Mouse (Mus musculus): ENCODE data around the gene Lamc1. TPM values are rescaled to one million over a fixed set of nuclear protein-coding genes. Genes with fewer than 3 reads are reported as not detected.

Lamc1 gene
- polyA plus RNA-seq, 1 experiment from 2014 or later, result 17.2 TPM

DNA sequence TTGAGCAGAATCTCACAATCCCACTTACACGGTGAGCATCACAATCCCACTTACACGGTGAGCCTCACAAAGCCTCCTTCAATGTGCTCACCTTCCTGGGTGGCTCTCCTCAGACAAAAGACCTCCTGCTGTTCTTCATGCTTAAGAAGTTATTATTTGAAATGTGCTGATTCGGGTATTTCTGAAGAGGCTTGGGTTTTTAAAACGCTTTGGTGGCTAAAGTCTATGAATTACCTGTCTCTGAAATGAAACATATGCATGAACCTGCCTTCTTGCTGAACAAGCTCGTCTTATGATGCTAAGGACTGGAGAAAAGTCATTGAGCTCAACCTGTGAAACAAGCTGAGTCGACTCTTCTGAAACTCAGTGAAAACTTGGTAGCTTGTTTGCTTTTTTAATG is 36.6 kb downstream of the Lamc1 start:
- ATAC-seq (ENCODE audit: low read depth), result no peak
- Histone ChIP-seq H3K27me3 (ENCODE audit: control insufficient read depth, insufficient read depth, low read length) (no peaks in the 10 kb centered on the region), H3K4me2 (ENCODE audit: low read depth, low read length) (no peak overlapping the region), H3K9me3 (ENCODE audit: control insufficient read depth, low read length) (no peaks in the 10 kb centered on the region), H3K4me3 (ENCODE audit: low read depth, low read length) (no peak overlapping the region), H3K9ac (replicated peaks; ENCODE audit: low read depth, low read length) (no peak overlapping the region), H3K36me3 (ENCODE audit: control insufficient read depth, insufficient read depth, low read length) (no peaks in the 10 kb centered on the region), H3K4me1 (ENCODE audit: control insufficient read depth, insufficient read depth, low read length) (no peaks in the 10 kb centered on the region), H3K27ac (ENCODE audit: low read depth, low read length) (no peak overlapping the region)
- 71% methylated on average over 6 of the region's 6 CpGs for WGBS

GRCm38 (mm10) chr1:153292892-153293291 is 39.7 kb downstream of the Lamc1 start:
- ATAC-seq (ENCODE audit: low read depth), result no peak; the same call in 1 of the 2 replicates
- no peaks in the 10 kb centered on the region for H3K27me3 ChIP-seq (ENCODE audit: control insufficient read depth, insufficient read depth, low read length)
- no peaks in the 10 kb centered on the region for H3K36me3 ChIP-seq (ENCODE audit: control insufficient read depth, insufficient read depth, low read length)
- H3K4me1 ChIP-seq (ENCODE audit: control insufficient read depth, insufficient read depth, low read length), result no peaks in the 10 kb centered on the region
- H3K4me2 ChIP-seq (ENCODE audit: low read depth, low read length), result no peak overlapping the region
- H3K4me3 ChIP-seq (ENCODE audit: low read depth, low read length), result no peak overlapping the region
- 49% methylated on average over 5 of the region's 5 CpGs for WGBS
- no peaks in the 10 kb centered on the region for H3K9me3 ChIP-seq (ENCODE audit: control insufficient read depth, low read length)
- H3K9ac ChIP-seq (replicated peaks; ENCODE audit: low read depth, low read length), result no peak overlapping the region
- H3K27ac ChIP-seq (ENCODE audit: low read depth, low read length), result no peak overlapping the region

GRCm38 (mm10) chr1:153292202-153292601 is 40.4 kb downstream of the Lamc1 start:
- 68% methylated on average over 6 of the region's 6 CpGs for whole genome bisulfite sequencing
- no peaks in the 10 kb centered on the region for H3K4me1 ChIP-seq (ENCODE audit: control insufficient read depth, insufficient read depth, low read length)
- H3K27ac ChIP-seq (ENCODE audit: low read depth, low read length), result no peak overlapping the region

DNA sequence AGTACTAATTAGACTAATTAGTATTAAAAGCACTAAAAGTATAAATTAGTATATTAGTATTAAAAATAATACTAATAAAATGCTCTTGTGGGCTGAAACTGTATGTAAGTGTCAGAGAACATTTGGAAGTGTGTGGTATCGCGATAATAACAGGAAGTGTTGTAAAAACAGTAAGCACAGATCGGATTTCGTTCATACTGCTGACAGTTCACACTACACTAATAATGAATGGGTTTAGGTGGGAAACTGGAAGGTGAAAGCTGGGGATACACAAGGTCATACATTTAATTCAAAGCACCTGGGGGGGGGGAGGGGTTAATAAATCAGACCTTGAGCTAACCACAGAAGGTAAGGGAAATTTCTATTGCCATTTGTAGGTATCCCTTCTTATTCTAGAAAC is 41.2 kb downstream of the Lamc1 start:
- Histone ChIP-seq H3K9ac (replicated peaks; ENCODE audit: low read depth, low read length) (no peak overlapping the region), H3K4me1 (ENCODE audit: control insufficient read depth, insufficient read depth, low read length) (no peaks in the 10 kb centered on the region), H3K27ac (ENCODE audit: low read depth, low read length) (no peak overlapping the region), H3K36me3 (ENCODE audit: control insufficient read depth, insufficient read depth, low read length) (no peaks in the 10 kb centered on the region), H3K27me3 (ENCODE audit: control insufficient read depth, insufficient read depth, low read length) (no peaks in the 10 kb centered on the region), H3K4me2 (ENCODE audit: low read depth, low read length) (no peak overlapping the region), H3K9me3 (ENCODE audit: control insufficient read depth, low read length) (no peaks in the 10 kb centered on the region), H3K4me3 (ENCODE audit: low read depth, low read length) (no peak overlapping the region)
- WGBS, result 80% methylated on average over 4 of the region's 4 CpGs
- no peak for ATAC-seq (ENCODE audit: low read depth)

More at GRCm38 (mm10) chr1:153292202-153292601, 40.4 kb downstream of the Lamc1 start:
- no peak for ATAC-seq (ENCODE audit: low read depth)
- H3K4me3 ChIP-seq (ENCODE audit: low read depth, low read length), result no peak overlapping the region
- H3K27me3 ChIP-seq (ENCODE audit: control insufficient read depth, insufficient read depth, low read length), result no peaks in the 10 kb centered on the region
- H3K36me3 ChIP-seq (ENCODE audit: control insufficient read depth, insufficient read depth, low read length), result no peaks in the 10 kb centered on the region
- no peaks in the 10 kb centered on the region for H3K9me3 ChIP-seq (ENCODE audit: control insufficient read depth, low read length)
- H3K4me2 ChIP-seq (ENCODE audit: low read depth, low read length), result no peak overlapping the region
- H3K9ac ChIP-seq (replicated peaks; ENCODE audit: low read depth, low read length), result no peak overlapping the region

GRCm38 (mm10) chr1:153288010-153288409 is 44.6 kb downstream of the Lamc1 start:
- ATAC-seq (ENCODE audit: low read depth), result no peak
- Histone ChIP-seq H3K36me3 (ENCODE audit: control insufficient read depth, insufficient read depth, low read length) (no peaks in the 10 kb centered on the region), H3K4me2 (ENCODE audit: low read depth, low read length) (no peak overlapping the region), H3K9ac (replicated peaks; ENCODE audit: low read depth, low read length) (no peak overlapping the region), H3K4me1 (ENCODE audit: control insufficient read depth, insufficient read depth, low read length) (no peaks in the 10 kb centered on the region), H3K9me3 (ENCODE audit: control insufficient read depth, low read length) (no peaks in the 10 kb centered on the region), H3K4me3 (ENCODE audit: low read depth, low read length) (no peak overlapping the region), H3K27ac (ENCODE audit: low read depth, low read length) (no peak overlapping the region), H3K27me3 (ENCODE audit: control insufficient read depth, insufficient read depth, low read length) (no peaks in the 10 kb centered on the region)
- WGBS, result 76% methylated on average over 4 of the region's 4 CpGs

GRCm38 (mm10) chr1:153287443-153287842 is 45.1 kb downstream of the Lamc1 start:
- Histone ChIP-seq H3K36me3 (ENCODE audit: control insufficient read depth, insufficient read depth, low read length) (no peaks in the 10 kb centered on the region), H3K9me3 (ENCODE audit: control insufficient read depth, low read length) (no peaks in the 10 kb centered on the region), H3K27me3 (ENCODE audit: control insufficient read depth, insufficient read depth, low read length) (no peaks in the 10 kb centered on the region), H3K9ac (replicated peaks; ENCODE audit: low read depth, low read length) (no peak overlapping the region), H3K4me1 (ENCODE audit: control insufficient read depth, insufficient read depth, low read length) (no peaks in the 10 kb centered on the region), H3K4me2 (ENCODE audit: low read depth, low read length) (no peak overlapping the region), H3K27ac (ENCODE audit: low read depth, low read length) (no peak overlapping the region), H3K4me3 (ENCODE audit: low read depth, low read length) (no peak overlapping the region)
- ATAC-seq (ENCODE audit: low read depth), result no peak
- 84% methylated on average over 5 of the region's 5 CpGs for WGBS

GRCm38 (mm10) chr1:153286216-153286615 is 46.4 kb downstream of the Lamc1 start:
- H3K4me1 ChIP-seq (ENCODE audit: control insufficient read depth, insufficient read depth, low read length), result no peaks in the 10 kb centered on the region
- no peak overlapping the region for H3K4me3 ChIP-seq (ENCODE audit: low read depth, low read length)
- H3K9ac ChIP-seq (replicated peaks; ENCODE audit: low read depth, low read length), result no peak overlapping the region
- H3K36me3 ChIP-seq (ENCODE audit: control insufficient read depth, insufficient read depth, low read length), result no peaks in the 10 kb centered on the region
- ATAC-seq (ENCODE audit: low read depth), result no peak
- H3K27ac ChIP-seq (ENCODE audit: low read depth, low read length), result no peak overlapping the region
- H3K9me3 ChIP-seq (ENCODE audit: control insufficient read depth, low read length), result no peaks in the 10 kb centered on the region
- 92% methylated on average over 9 of the region's 9 CpGs for WGBS
- no peaks in the 10 kb centered on the region for H3K27me3 ChIP-seq (ENCODE audit: control insufficient read depth, insufficient read depth, low read length)
- no peak overlapping the region for H3K4me2 ChIP-seq (ENCODE audit: low read depth, low read length)

DNA sequence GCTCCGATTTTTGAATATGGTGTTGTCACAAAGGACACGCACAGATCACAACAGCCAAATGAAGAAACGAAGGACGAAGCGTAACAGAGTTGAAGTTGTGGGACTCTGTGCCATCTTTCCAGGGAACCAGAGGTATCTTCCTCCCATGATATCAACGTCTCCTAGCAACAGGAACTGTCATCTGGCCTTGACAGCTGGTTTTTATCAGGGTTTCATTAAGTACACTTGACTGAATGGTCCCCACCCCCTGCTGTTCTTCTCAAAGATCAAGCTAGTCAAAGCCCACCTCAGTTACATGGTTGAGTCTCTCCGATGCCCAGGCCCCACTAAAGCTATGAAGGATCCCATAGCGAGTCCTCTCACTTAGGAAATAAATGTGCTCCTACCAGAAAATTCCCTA is 47.4 kb downstream of the Lamc1 start:
- 90% methylated on average over 8 of the region's 8 CpGs for WGBS

DNA sequence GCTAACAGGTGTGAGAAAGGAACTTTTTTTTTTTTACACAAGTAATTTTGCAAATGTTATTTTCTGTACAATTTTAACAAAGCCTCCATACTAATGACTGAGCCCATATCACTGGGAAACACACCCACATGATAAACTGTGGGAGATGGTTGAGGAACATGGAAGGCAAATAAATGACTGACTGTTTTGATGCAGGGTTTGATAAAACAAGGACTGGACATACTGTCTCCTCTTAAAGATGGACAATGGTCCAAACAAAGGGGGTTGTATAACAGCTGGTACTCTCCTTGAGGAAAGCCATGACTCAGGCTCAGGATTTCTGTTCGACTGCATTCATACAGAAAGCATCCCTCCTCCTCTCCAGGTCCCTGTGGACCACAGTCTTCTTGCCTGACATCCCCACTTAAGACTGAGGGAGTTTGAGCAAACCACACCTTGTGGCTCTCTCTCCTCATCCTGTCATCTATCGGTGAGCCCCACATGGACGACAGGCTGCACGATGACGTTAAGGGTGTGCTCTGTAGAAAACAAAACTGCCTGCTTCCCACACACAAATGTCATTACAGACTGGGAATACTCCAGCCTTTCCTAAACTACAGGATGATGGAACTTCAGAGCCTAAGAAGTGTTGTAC is 50.1 kb downstream of the Lamc1 start:
- H3K4me1 ChIP-seq (ENCODE audit: control insufficient read depth, insufficient read depth, low read length), result no peaks in the 10 kb centered on the region
- H3K27ac ChIP-seq (ENCODE audit: low read depth, low read length), result no peak overlapping the region
- no peaks in the 10 kb centered on the region for H3K9me3 ChIP-seq (ENCODE audit: control insufficient read depth, low read length)
- H3K4me3 ChIP-seq (ENCODE audit: low read depth, low read length), result no peak overlapping the region
- H3K36me3 ChIP-seq (ENCODE audit: control insufficient read depth, insufficient read depth, low read length), result no peaks in the 10 kb centered on the region
- H3K9ac ChIP-seq (replicated peaks; ENCODE audit: low read depth, low read length), result no peak overlapping the region
- H3K27me3 ChIP-seq (ENCODE audit: control insufficient read depth, insufficient read depth, low read length), result no peaks in the 10 kb centered on the region
- ATAC-seq (ENCODE audit: low read depth), result no peak
- no peak overlapping the region for H3K4me2 ChIP-seq (ENCODE audit: low read depth, low read length)
- 80% methylated on average over 5 of the region's 5 CpGs for WGBS

More for the DNA sequence above, 47.4 kb downstream of the Lamc1 start:
- Histone ChIP-seq H3K4me2 (ENCODE audit: low read depth, low read length) (no peak overlapping the region), H3K27me3 (ENCODE audit: control insufficient read depth, insufficient read depth, low read length) (no peaks in the 10 kb centered on the region), H3K4me3 (ENCODE audit: low read depth, low read length) (no peak overlapping the region), H3K9me3 (ENCODE audit: control insufficient read depth, low read length) (no peaks in the 10 kb centered on the region), H3K36me3 (ENCODE audit: control insufficient read depth, insufficient read depth, low read length) (no peaks in the 10 kb centered on the region), H3K27ac (ENCODE audit: low read depth, low read length) (no peak overlapping the region), H3K9ac (replicated peaks; ENCODE audit: low read depth, low read length) (no peak overlapping the region), H3K4me1 (ENCODE audit: control insufficient read depth, insufficient read depth, low read length) (no peaks in the 10 kb centered on the region)
- ATAC-seq (ENCODE audit: low read depth), result no peak

Measured in neural tube, embryonic 14.5 days (tissue).